Mouse (Mus musculus) stomach, postnatal 0 days (tissue): ENCODE data around the gene Xaf1.

Source experiments
- CTCF ChIP-seq: IDR thresholded peaks from 2 replicates; pipeline ENCODE4 v1.5.1; 2016; ENCODE audit warnings: antibody characterized with exemption, low read depth, mild to moderate bottlenecking, moderate library complexity
- EP300 ChIP-seq: optimal IDR thresholded peaks from 2 replicates; pipeline ENCODE3; 2016; ENCODE audit warnings: antibody characterized with exemption

DNA sequence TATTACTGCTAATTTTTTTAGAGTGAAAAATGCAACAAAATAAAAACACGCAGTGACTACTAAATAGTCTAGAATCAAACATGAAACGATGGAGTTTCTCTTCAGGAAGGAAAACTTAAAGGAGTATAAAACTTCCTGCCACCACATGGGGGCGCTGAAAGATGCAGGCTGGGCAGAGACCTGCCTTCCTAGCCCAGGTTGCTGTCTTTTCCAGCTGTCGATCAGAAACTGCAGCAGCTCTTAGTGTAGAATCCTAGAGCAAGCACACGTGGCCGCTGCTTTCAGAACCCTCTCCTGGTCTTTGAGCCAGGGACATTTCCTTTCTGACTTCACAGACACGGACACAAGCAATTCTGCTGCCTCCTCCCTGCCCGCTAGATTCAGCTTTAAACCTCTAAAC, 42.5 kb downstream of the Xaf1 start:
- peak; percentile 81 for TF ChIP-seq CTCF
- TF ChIP-seq EP300 = no peak
